ENCODE assay signal across 9 mouse cellular contexts in the genomic region with DNA sequence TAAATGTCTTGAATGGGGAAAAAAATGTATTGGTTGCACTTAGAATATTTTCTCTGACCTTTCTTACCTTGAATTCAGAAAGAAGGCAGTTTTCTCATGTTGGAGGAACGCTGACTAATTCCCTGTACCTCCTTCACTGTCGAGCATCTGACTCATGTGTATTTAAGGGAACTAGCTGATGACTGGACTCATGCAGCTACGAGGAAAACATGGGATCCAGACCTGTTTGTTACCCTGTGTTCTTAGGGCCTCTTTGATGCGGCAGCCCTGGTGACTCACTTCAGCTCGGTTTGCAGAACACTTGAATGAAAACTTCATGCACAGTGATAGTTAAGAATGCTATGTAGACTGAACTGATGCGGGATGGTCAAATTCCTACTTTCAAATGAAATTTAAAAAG.
DNase-seq lines count a peak whose midpoint lies in the region; ATAC-seq lines count a peak whose summit lies in the region.
"Had no signal": no experiment of that assay in that cellular context is flagged by ENCODE, and none has a peak within 500 bp of the region (broad histone marks: within the 10 kb centered on the region; RNA-seq: fewer than 3 reads in every experiment).

No protein-coding gene starts in this region.

- DNase-seq in adrenal gland, adult 2 months: peak; percentile 56
- no peak for DNase-seq in adrenal gland, postnatal 4 days (ENCODE audit: low spot score in 2 of 2)
- peak; percentile 42 to 66 for DNase-seq in lung, adult 18-20 months
- DNase-seq in lung, postnatal 10 days: no peak
- peak; percentile 34 for DNase-seq in T-cell, adult 2 months (ENCODE audit: low spot score)
- DNase-seq in lung, postnatal 36 days: peak; percentile 65
- DNase-seq in c-Kit-positive CD71-positive TER-119-positive erythroid progenitor cells, embryonic 14.5 days (ENCODE audit: low spot score): no peak
- DNase-seq: liver had no signal

- no peak for ATAC-seq in granulocyte monocyte progenitor cell, adult 5-6 weeks (replicated peaks; ENCODE audit: poor library complexity, severe bottlenecking)

Comparison
In these comparisons a context has a peak if more than half of its experiments do, and no peak if none do; other contexts are left out.
1. DNase-seq: peak in adrenal gland, adult 2 months (single experiment), lung, adult 18-20 months (2 of 2), T-cell, adult 2 months (single experiment) and lung, postnatal 36 days (single experiment); none in adrenal gland, postnatal 4 days (0 of 2), lung, postnatal 10 days (single experiment) and c-Kit-positive CD71-positive TER-119-positive erythroid progenitor cells, embryonic 14.5 days (single experiment).